Mouse (Mus musculus): ENCODE data around the gene Ncoa1.
"Not testable (repeated sequence)": the region's sequence is repeated elsewhere in the genome, so short reads cannot be mapped to it uniquely, and the experiment has no call there.

Ncoa1 gene

GRCm38 (mm10) chr12:4313824-4314223, 163.2 kb downstream of the Ncoa1 start:
- no peak for DNase-seq (ENCODE audit: low read depth)

- no peak for DNase-seq (ENCODE audit: low read depth)
Observed at GRCm38 (mm10) chr12:4306712-4307313, 170.2 kb downstream of the Ncoa1 start.

- no peak for DNase-seq (ENCODE audit: low read depth)
Observed at GRCm38 (mm10) chr12:4299300-4299699, 177.7 kb downstream of the Ncoa1 start.

GRCm38 (mm10) chr12:4298626-4299025, 178.4 kb downstream of the Ncoa1 start:
- DNase-seq (ENCODE audit: low read depth): no peak

- no peak for DNase-seq (ENCODE audit: low read depth)
Observed at GRCm38 (mm10) chr12:4295881-4296280, 181.1 kb downstream of the Ncoa1 start.

GRCm38 (mm10) chr12:4295281-4295680, 181.7 kb downstream of the Ncoa1 start:
- no peak for DNase-seq (ENCODE audit: low read depth)

- no peak for DNase-seq (ENCODE audit: low read depth)
Observed at GRCm38 (mm10) chr12:4293813-4294212, 183.2 kb downstream of the Ncoa1 start.

GRCm38 (mm10) chr12:4285186-4285585, 191.8 kb downstream of the Ncoa1 start:
- no peak for DNase-seq (ENCODE audit: low read depth)

GRCm38 (mm10) chr12:4279878-4280277, 197.1 kb downstream of the Ncoa1 start:
- no peak for DNase-seq (ENCODE audit: low read depth)

GRCm38 (mm10) chr12:4278978-4279755, 197.8 kb downstream of the Ncoa1 start:
- DNase-seq (ENCODE audit: low read depth): no peak

GRCm38 (mm10) chr12:4271078-4271477, 205.9 kb downstream of the Ncoa1 start:
- no peak for DNase-seq (ENCODE audit: low read depth)

- no peak for DNase-seq (ENCODE audit: low read depth)
Observed at GRCm38 (mm10) chr12:4267765-4268164, 209.2 kb downstream of the Ncoa1 start.

GRCm38 (mm10) chr12:4252742-4253655, 224.0 kb downstream of the Ncoa1 start:
- DNase-seq (ENCODE audit: low read depth): peak; percentile 28

GRCm38 (mm10) chr12:4249786-4250185, 227.2 kb downstream of the Ncoa1 start:
- no peak for DNase-seq (ENCODE audit: low read depth)

- no peak for DNase-seq (ENCODE audit: low read depth)
Observed at GRCm38 (mm10) chr12:4245742-4246141, 231.2 kb downstream of the Ncoa1 start.

- no peak for DNase-seq (ENCODE audit: low read depth)
Observed at GRCm38 (mm10) chr12:4243805-4244204, 233.2 kb downstream of the Ncoa1 start.

- DNase-seq (ENCODE audit: low read depth): not testable (repeated sequence)
Observed at GRCm38 (mm10) chr12:4240281-4240680, 236.7 kb downstream of the Ncoa1 start.

- no peak for DNase-seq (ENCODE audit: low read depth)
Observed at GRCm38 (mm10) chr12:4237481-4237880, 239.5 kb downstream of the Ncoa1 start.

GRCm38 (mm10) chr12:4233572-4234508, 243.1 kb downstream of the Ncoa1 start, which contains the start of the genes Ptrhd1 and Cenpo:
Gene Ptrhd1, plus strand, starts transcription at chr12:4234027.
Gene Cenpo, minus strand, starts transcription at chr12:4234294.
- DNase-seq (ENCODE audit: low read depth): peak; percentile 87

- DNase-seq (ENCODE audit: low read depth): no peak
Observed at GRCm38 (mm10) chr12:4232777-4233176, 244.2 kb downstream of the Ncoa1 start.

- DNase-seq (ENCODE audit: low read depth): no peak
Observed at GRCm38 (mm10) chr12:4230156-4230555, 246.8 kb downstream of the Ncoa1 start.
